Mouse (Mus musculus) c-Kit-positive CD71-negative TER-119-negative erythroid progenitor cells, embryonic 14.5 days (primary cell): Measurements from ENCODE around the gene Btg4.

Experiments used
- DNase-seq: peaks from one replicate; pipeline ENCODE4 v3.0.0-alpha.2; 2013; ENCODE audit warnings: low read depth

Btg4 gene

GRCm38 (mm10) chr9:51165312-51166180, 104.8 kb downstream of the Btg4 start, which contains the start of gene Gm32742:
Gene Gm32742, minus strand, starts transcription at chr9:51165517.
- no peak for DNase-seq

GRCm38 (mm10) chr9:51167954-51168353, 107.3 kb downstream of the Btg4 start:
- DNase-seq: no peak

GRCm38 (mm10) chr9:51168698-51169097, 108.0 kb downstream of the Btg4 start:
- no peak for DNase-seq

DNA sequence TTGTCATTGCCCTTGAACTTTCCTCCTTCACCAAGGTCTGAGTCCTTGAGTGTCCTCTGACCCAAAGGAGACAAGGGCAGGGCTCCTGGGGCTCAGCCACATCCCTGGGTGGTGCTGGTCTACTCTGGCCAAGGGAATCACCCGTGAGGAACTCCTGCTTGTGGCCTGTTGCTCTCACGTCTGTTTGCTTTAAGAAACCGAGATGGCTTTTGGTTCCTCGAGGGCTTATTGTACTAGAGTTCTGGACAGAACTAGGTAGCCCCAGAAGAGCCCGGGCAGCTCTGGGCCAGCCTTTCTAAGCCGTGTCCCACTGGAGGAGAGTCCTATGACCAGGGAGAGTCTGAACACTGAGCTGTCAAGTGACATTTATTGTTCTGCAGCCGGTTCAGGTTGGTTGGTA, 108.4 kb downstream of the Btg4 start:
- no peak for DNase-seq
